Mouse (Mus musculus): ENCODE data around the gene Tnfsf13.

DNA sequence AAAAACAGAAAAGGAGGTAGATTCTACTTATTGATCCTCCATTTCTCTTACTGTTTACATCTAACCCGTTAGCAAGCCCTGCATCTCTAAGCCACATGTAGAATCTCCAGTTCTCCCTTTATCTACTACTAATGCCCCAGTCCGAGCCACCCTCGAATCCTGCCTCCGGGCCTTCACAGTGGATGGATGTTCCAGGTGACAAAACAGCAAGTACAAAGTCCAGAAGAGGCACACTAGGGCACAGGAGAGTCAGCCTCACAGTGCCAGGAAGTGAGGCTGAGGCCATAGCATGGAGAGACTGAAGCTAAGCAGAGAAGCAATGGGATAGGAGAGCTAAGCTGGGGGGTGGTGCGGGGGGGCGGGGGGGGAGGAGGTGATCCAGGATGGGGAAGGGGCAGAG lies 7.3 kb upstream of the Tnfsf13 start:
- TF ChIP-seq CTCF (IDR thresholded peaks at IDR 0.05; ENCODE audit: borderline replicate concordance, extremely low read depth, insufficient read depth, insufficient read length) (no peak), POLR2A (IDR thresholded peaks at IDR 0.05; ENCODE audit: borderline replicate concordance, extremely low read depth, insufficient read depth, insufficient read length, poor library complexity, severe bottlenecking) (no peak)
